Mouse (Mus musculus): ENCODE measurements around the gene Ccdc138. TPM values are rescaled to one million over a fixed set of nuclear protein-coding genes. Genes with fewer than 3 reads are reported as not detected.

Gene Ccdc138
- total RNA-seq, 4 experiments from 2014 or later = 3.2 to 4.8 (median 3.9) TPM

GRCm38 (mm10) chr10:58560521-58560920, 62.8 kb downstream of the Ccdc138 start:
- DNase-seq (ENCODE audit: low spot score in 2 of 2) = no peak

GRCm38 (mm10) chr10:58585427-58586223, 87.9 kb downstream of the Ccdc138 start:
- no peak for DNase-seq (ENCODE audit: low spot score in 2 of 2)

- DNase-seq (ENCODE audit: low spot score in 2 of 2) = no peak
These were observed 96.7 kb downstream of the Ccdc138 start for GRCm38 (mm10) chr10:58594486-58594885.

- DNase-seq (ENCODE audit: low spot score in 2 of 2) = no peak
These were observed 97.4 kb downstream of the Ccdc138 start for GRCm38 (mm10) chr10:58595197-58595596.

- DNase-seq (ENCODE audit: low spot score in 2 of 2) = no peak
These were observed 98.1 kb downstream of the Ccdc138 start for GRCm38 (mm10) chr10:58595821-58596220.

GRCm38 (mm10) chr10:58600151-58600550, 102.4 kb downstream of the Ccdc138 start:
- DNase-seq (ENCODE audit: low spot score in 2 of 2) = no peak

GRCm38 (mm10) chr10:58600983-58601382, 103.2 kb downstream of the Ccdc138 start:
- DNase-seq (ENCODE audit: low spot score in 2 of 2) = no peak

- DNase-seq (ENCODE audit: low spot score in 2 of 2) = peak; percentile 9 to 41
These were observed 103.7 kb downstream of the Ccdc138 start for GRCm38 (mm10) chr10:58601431-58601901.

- DNase-seq (ENCODE audit: low spot score in 2 of 2) = no peak
These were observed 104.2 kb downstream of the Ccdc138 start for GRCm38 (mm10) chr10:58601946-58602345.

- peak in 1 of 2 experiments; percentile 39 for DNase-seq (ENCODE audit: low spot score in 2 of 2)
These were observed 107.0 kb downstream of the Ccdc138 start for GRCm38 (mm10) chr10:58604779-58605178.

GRCm38 (mm10) chr10:58606356-58606755, 108.6 kb downstream of the Ccdc138 start:
- DNase-seq (ENCODE audit: low spot score in 2 of 2) = no peak

GRCm38 (mm10) chr10:58608858-58609257, 111.1 kb downstream of the Ccdc138 start:
- no peak for DNase-seq (ENCODE audit: low spot score in 2 of 2)

- no peak for DNase-seq (ENCODE audit: low spot score in 2 of 2)
These were observed 112.9 kb downstream of the Ccdc138 start for GRCm38 (mm10) chr10:58610484-58611261.

GRCm38 (mm10) chr10:58614601-58615000, 116.9 kb downstream of the Ccdc138 start:
- DNase-seq (ENCODE audit: low spot score in 2 of 2) = no peak

- no peak for DNase-seq (ENCODE audit: low spot score in 2 of 2)
These were observed 118.8 kb downstream of the Ccdc138 start for GRCm38 (mm10) chr10:58616565-58616964.

GRCm38 (mm10) chr10:58618501-58619216, 120.9 kb downstream of the Ccdc138 start:
- no peak for DNase-seq (ENCODE audit: low spot score in 2 of 2)

GRCm38 (mm10) chr10:58619266-58619665, 121.5 kb downstream of the Ccdc138 start:
- DNase-seq (ENCODE audit: low spot score in 2 of 2) = no peak

GRCm38 (mm10) chr10:58624848-58625711, 127.3 kb downstream of the Ccdc138 start:
- no peak for DNase-seq (ENCODE audit: low spot score in 2 of 2)

All from left cerebral cortex, adult 8-10 months (tissue).